Mouse (Mus musculus) limb, embryonic 15.5 days (tissue): ENCODE measurements around the gene Irgc1. TPM values are rescaled to one million over a fixed set of nuclear protein-coding genes. Genes with fewer than 3 reads are reported as not detected.

Experiments used
- ATAC-seq: fragments of 200-750 bp; cut with Nextera tagmentation; 2 replicates; pipeline ENCODE4 v1.8.0; 2017; ENCODE audit warnings: low read depth, moderate TSS enrichment; ENCODE audit not compliant: insufficient number of reproducible peaks, low FRiP score, low TSS enrichment
- H3K27ac ChIP-seq: fragments of 300-500 bp; sonication (generic); 2 replicates; pipeline ENCODE4 v1.5.1; 2015; ENCODE audit warnings: moderate library complexity, mild to moderate bottlenecking, inconsistent platforms
- H3K27me3 ChIP-seq: fragments of 300-500 bp; sonication (generic); 2 replicates; pipeline ENCODE4 v1.6.1; 2015; ENCODE audit warnings: inconsistent platforms
- H3K36me3 ChIP-seq: fragments of 300-500 bp; sonication (generic); 2 replicates; pipeline ENCODE4 v1.6.1; 2015; ENCODE audit warnings: inconsistent platforms
- H3K4me1 ChIP-seq: fragments of 300-500 bp; sonication (generic); 2 replicates; pipeline ENCODE4 v1.6.1; 2015; ENCODE audit warnings: inconsistent platforms
- H3K4me2 ChIP-seq: fragments of 300-500 bp; sonication (generic); 2 replicates; pipeline ENCODE4 v1.6.1; 2015; ENCODE audit warnings: mild to moderate bottlenecking, inconsistent platforms
- H3K4me3 ChIP-seq: fragments of 300-500 bp; sonication (generic); 2 replicates; pipeline ENCODE4 v1.5.1; 2015; ENCODE audit warnings: mild to moderate bottlenecking, inconsistent platforms
- H3K9ac ChIP-seq: fragments of 300-500 bp; sonication (generic); 2 replicates; pipeline ENCODE4 v1.6.1; 2015; ENCODE audit warnings: inconsistent platforms
- H3K9me3 ChIP-seq: fragments of 300-500 bp; sonication (generic); 2 replicates; pipeline ENCODE4 v1.6.1; 2016; ENCODE audit warnings: inconsistent platforms
- WGBS: fragments of 180-500 bp; shearing (Covaris S2); methylation state at CpG from one replicate; pipeline ENCODE4 v1.1.7; 2015; 5-methylcytosine and 5-hydroxymethylcytosine counted together
- polyA plus RNA-seq: library from polyadenylated mRNA; unstranded; fragments of >200 nt; fragmentation: Nextera tagmentation; extraction: Ambion mirVana; gene quantifications from 2 replicates; pipeline ENCODE4 v1.2.1, GENCODE M21; 2015

Gene Irgc1
- polyA plus RNA-seq, 1 experiment from 2014 or later, result 0.17 TPM

DNA sequence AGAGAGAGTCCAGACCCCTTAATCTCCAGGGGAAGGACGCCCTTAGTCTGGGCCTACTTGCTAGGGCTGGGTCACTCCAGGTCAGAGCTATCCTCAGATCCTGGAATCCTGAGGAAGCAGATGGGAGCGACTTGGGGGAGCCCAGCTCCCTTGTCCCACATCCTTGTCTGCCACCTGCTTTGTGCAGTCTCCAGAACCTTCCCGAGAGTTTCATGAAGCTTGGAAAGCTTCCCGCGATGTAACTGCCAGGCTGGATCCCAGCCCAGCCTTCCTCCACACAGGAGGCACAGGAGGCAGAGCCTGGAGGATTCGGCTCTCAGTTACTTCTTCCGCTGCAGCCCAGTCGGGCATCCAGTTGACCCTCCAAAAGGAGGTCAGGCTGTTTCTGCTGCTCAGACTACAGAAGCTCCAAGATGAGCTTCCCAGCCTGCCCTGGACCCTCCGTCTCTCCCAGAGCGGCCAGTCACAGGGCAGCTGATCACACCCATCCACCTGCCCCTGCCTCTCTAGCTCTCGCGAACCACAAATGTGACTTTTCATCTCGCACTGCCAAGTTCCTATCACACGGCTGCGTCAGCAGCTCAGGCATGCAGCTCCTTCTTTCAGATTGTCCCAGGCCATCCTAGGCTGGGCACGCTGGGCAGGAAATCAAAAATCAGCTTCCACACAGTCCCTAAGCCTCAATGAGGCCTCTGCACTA, 22.5 kb downstream of the Irgc1 start:
- 0 out of 2 replicates have a peak, but pooled peaks have one; percentile 26 for ATAC-seq
- H3K9ac ChIP-seq, result no peak overlapping the region
- no peak overlapping the region for H3K4me3 ChIP-seq
- 60% methylated on average over 16 of the region's 16 CpGs for WGBS
- peaks cover 22% of the 10 kb centered on the region for H3K27me3 ChIP-seq
- 0 out of 2 replicates have a peak, but pooled peaks cover 6% of the 10 kb centered on the region for H3K4me1 ChIP-seq
- no peaks in the 10 kb centered on the region; the same call in 1 of the 2 replicates for H3K9me3 ChIP-seq
- H3K4me2 ChIP-seq, result no peak overlapping the region
- peak overlapping the region; percentile 54; the same call in 1 of the 2 replicates for H3K27ac ChIP-seq
- no peaks in the 10 kb centered on the region for H3K36me3 ChIP-seq

DNA sequence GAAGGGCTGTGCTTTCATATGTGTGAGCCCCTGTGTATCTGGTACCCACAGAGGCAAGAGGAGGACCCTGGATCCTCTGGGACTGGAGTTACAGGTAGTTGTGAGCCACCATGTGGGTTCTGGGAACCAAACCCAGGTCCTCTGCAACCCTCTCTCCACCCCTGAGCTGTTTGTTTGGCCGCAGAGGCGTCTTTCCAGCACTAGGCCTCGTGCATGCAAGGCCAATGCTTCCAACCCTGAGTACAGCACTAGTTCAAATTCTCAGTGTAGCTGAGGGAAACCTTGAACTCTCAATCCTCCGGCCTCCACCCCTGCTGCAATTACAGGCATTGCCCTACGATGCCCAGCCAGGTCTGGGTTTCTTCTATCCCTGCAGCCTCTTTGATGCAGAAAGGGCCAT, 23.4 kb downstream of the Irgc1 start:
- Histone ChIP-seq H3K27me3 (peaks cover 18% of the 10 kb centered on the region), H3K9ac (no peak overlapping the region), H3K4me2 (no peak overlapping the region), H3K9me3 (no peaks in the 10 kb centered on the region; the same call in 1 of the 2 replicates), H3K27ac (no peak overlapping the region), H3K4me1 (0 out of 2 replicates have a peak, but pooled peaks cover 6% of the 10 kb centered on the region), H3K4me3 (no peak overlapping the region), H3K36me3 (peaks cover 3% of the 10 kb centered on the region; the same call in 1 of the 2 replicates)
- no peak for ATAC-seq
- WGBS, result 93% methylated on average over 5 of the region's 5 CpGs

- H3K4me1 ChIP-seq, result 0 out of 2 replicates have a peak, but pooled peaks cover 6% of the 10 kb centered on the region
- H3K9me3 ChIP-seq, result no peaks in the 10 kb centered on the region
- no peak overlapping the region for H3K4me3 ChIP-seq
- ATAC-seq, result no peak
- WGBS, result 94% methylated on average over 8 of the region's 8 CpGs
- no peak overlapping the region for H3K9ac ChIP-seq
- H3K4me2 ChIP-seq, result no peak overlapping the region
- peaks cover 15% of the 10 kb centered on the region for H3K36me3 ChIP-seq
- H3K27me3 ChIP-seq, result peaks cover 4% of the 10 kb centered on the region
- no peak overlapping the region for H3K27ac ChIP-seq
Measured at GRCm38 (mm10) chr7:24427168-24427567, 24.9 kb downstream of the Irgc1 start.

GRCm38 (mm10) chr7:24425919-24426318, 26.2 kb downstream of the Irgc1 start:
- no peaks in the 10 kb centered on the region for H3K27me3 ChIP-seq
- peaks cover 27% of the 10 kb centered on the region for H3K36me3 ChIP-seq
- no peak overlapping the region for H3K9ac ChIP-seq
- H3K27ac ChIP-seq, result no peak overlapping the region
- no peak overlapping the region for H3K4me3 ChIP-seq
- 0 out of 2 replicates have a peak, but pooled peaks cover 6% of the 10 kb centered on the region for H3K4me1 ChIP-seq
- H3K4me2 ChIP-seq, result no peak overlapping the region
- WGBS, result 69% methylated on average over 9 of the region's 9 CpGs
- no peaks in the 10 kb centered on the region for H3K9me3 ChIP-seq
- ATAC-seq, result no peak

DNA sequence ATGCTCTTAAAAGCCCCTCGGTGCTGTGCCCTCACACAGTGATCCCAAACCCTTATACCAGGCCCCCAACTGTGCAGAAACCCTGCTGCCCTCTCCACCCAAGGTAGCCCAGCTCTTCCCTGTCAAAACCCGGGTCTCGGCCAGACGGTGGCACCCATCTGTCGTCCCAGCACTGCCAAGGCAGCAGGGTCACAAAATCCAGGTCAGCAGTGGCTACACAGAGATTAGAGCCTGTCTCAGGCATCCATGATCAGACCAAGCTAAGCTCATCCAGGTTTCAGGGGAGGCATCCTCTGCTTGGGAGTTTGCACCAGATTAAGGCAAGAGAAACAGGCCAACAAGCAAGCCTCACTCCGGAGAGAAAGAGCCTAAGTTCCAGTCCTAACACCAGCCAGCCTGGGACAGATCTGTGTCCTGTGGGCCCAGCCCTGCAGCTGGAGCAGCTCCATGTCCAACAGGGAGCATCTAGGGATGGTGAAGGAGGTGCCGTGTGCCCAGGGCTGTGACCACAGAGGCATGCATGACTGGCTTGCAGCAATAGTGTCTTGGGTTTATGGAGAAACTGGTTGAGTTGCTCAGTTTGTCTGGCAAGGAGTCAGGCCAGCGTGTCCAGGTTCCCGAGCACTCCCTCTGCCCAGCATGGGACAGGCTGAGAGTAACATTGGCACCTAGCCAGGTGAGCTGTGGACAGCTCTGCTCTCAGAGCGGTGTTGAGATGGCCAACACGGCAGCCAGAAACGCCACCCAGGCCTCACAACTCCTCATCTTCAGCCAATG, 28.0 kb downstream of the Irgc1 start:
- Histone ChIP-seq H3K36me3 (peaks cover 37% of the 10 kb centered on the region), H3K4me1 (no peaks in the 10 kb centered on the region), H3K4me2 (no peak overlapping the region), H3K9me3 (no peaks in the 10 kb centered on the region), H3K27ac (no peak overlapping the region), H3K9ac (no peak overlapping the region), H3K27me3 (no peaks in the 10 kb centered on the region), H3K4me3 (no peak overlapping the region)
- WGBS, result 73% methylated on average over 12 of the region's 12 CpGs
- ATAC-seq, result no peak

DNA sequence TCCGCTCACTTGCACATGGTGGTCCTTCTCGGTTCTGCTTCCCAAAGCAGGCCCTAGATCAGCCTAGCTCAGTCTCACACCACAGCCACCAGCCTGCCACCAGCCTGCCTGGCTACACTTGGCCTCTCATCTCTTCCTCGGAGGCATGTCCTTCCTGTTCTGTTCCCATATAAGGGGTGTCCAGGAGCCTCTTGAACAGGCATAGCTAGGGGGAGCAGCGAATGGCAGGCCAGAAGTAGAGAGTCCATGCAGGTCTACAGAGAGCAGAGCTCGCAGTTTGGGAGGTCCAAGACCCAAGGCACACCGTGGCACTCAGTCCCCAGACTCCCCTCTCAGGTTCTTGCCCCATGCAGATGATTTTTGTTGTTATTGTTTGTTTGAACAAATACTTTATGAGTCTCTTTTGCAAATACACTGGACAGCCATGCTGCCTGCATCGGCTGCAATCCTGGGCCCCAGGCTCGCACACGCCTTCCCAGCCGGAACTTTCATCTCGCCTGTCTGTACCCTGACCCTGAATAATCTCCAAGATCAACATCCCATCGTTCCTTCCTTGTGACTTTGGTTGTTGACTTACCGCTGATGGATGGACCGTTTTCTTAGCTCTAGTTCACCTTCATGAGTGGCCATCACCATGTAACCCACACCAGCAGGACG, 28.9 kb downstream of the Irgc1 start:
- no peak overlapping the region for H3K27ac ChIP-seq
- WGBS, result 90% methylated on average over 15 of the region's 15 CpGs

DNA sequence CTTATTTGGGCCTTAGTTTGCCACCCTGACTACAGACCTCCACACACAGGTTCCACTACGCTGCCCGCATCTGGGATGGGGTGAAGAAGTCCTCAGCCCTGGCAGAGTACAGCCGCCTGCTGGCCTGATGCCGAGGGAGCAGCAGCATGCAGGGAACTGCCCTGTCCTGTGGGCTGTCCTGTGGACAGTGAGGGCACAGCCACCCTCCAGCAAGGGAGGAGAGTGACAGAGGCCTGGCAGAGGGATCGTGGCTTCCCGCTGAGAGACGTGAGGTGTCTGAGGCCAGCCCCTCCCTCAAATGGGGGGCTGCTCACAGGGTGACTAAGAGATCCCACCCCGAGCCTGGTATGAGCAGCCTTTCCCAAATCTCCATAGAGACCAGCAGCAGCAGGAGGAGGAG, 29.8 kb downstream of the Irgc1 start:
- Histone ChIP-seq H3K9me3 (no peaks in the 10 kb centered on the region), H3K4me1 (no peaks in the 10 kb centered on the region), H3K9ac (no peak overlapping the region), H3K4me2 (no peak overlapping the region), H3K27ac (no peak overlapping the region), H3K4me3 (no peak overlapping the region), H3K36me3 (peaks cover 37% of the 10 kb centered on the region), H3K27me3 (no peaks in the 10 kb centered on the region)
- 80% methylated on average over 8 of the region's 8 CpGs for WGBS
- no peak for ATAC-seq

More for the DNA sequence above, 28.9 kb downstream of the Irgc1 start:
- H3K36me3 ChIP-seq, result peaks cover 37% of the 10 kb centered on the region
- no peaks in the 10 kb centered on the region for H3K4me1 ChIP-seq
- no peak overlapping the region for H3K9ac ChIP-seq
- no peaks in the 10 kb centered on the region for H3K27me3 ChIP-seq
- no peak overlapping the region for H3K4me3 ChIP-seq
- H3K4me2 ChIP-seq, result no peak overlapping the region
- no peak for ATAC-seq
- H3K9me3 ChIP-seq, result no peaks in the 10 kb centered on the region

DNA sequence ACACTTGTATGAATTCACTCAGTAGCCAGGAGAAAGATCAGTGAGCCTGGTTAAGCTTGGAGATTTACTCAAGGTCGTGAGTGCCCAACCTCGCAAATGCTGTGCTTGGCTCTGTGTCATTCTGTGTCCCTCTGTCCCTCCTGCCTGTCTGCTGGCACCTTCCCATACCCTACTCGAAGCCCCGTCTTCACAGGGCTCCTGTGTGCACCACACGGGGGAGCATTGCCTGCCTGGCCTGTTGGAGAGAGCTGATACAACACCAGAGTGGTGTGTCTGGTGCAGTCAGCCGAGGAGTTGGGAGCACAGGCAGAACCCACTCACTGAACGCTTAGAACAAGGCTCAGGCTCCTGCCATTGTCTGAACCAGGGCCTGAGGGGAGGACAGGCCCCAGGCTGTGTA, 30.4 kb downstream of the Irgc1 start:
- Histone ChIP-seq H3K36me3 (peaks cover 40% of the 10 kb centered on the region), H3K4me2 (no peak overlapping the region), H3K27me3 (no peaks in the 10 kb centered on the region), H3K9me3 (no peaks in the 10 kb centered on the region), H3K27ac (no peak overlapping the region), H3K9ac (no peak overlapping the region), H3K4me1 (no peaks in the 10 kb centered on the region), H3K4me3 (no peak overlapping the region)
- no peak for ATAC-seq
- WGBS, result 80% methylated on average over 7 of the region's 7 CpGs

DNA sequence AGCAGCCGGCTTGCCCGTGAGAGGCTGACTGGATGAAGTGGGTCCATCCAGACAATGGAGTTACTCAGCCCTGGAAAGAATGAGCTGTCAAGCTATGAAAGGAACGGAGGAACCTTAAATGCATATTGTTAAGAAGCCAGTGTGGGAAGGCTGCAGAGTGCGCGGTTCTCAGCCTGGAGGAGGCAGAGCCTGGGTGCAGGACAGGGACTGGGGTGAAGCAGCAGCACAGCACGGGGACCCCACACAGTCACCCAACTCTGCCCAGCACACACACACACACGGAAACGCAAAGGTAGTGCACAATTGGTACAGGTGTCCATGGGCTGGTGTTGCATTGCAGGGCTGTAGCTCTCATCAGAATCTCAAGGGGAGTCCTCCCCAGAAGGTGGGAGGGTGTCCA, 32.5 kb downstream of the Irgc1 start:
- H3K9ac ChIP-seq, result no peak overlapping the region
- whole genome bisulfite sequencing, result 92% methylated on average over 8 of the region's 8 CpGs
- no peak overlapping the region for H3K27ac ChIP-seq
- no peaks in the 10 kb centered on the region for H3K4me1 ChIP-seq
- no peaks in the 10 kb centered on the region for H3K9me3 ChIP-seq
- H3K27me3 ChIP-seq, result no peaks in the 10 kb centered on the region
- ATAC-seq, result no peak
- H3K4me3 ChIP-seq, result no peak overlapping the region
- H3K4me2 ChIP-seq, result no peak overlapping the region
- H3K36me3 ChIP-seq, result peaks cover 53% of the 10 kb centered on the region

GRCm38 (mm10) chr7:24415261-24415660, 36.8 kb downstream of the Irgc1 start:
- Histone ChIP-seq H3K9me3 (no peaks in the 10 kb centered on the region), H3K4me2 (no peak overlapping the region), H3K9ac (no peak overlapping the region), H3K4me1 (no peaks in the 10 kb centered on the region), H3K27ac (no peak overlapping the region), H3K4me3 (no peak overlapping the region), H3K36me3 (peaks cover 22% of the 10 kb centered on the region), H3K27me3 (no peaks in the 10 kb centered on the region)
- no peak for ATAC-seq
- WGBS, result 81% methylated on average over 7 of the region's 7 CpGs

DNA sequence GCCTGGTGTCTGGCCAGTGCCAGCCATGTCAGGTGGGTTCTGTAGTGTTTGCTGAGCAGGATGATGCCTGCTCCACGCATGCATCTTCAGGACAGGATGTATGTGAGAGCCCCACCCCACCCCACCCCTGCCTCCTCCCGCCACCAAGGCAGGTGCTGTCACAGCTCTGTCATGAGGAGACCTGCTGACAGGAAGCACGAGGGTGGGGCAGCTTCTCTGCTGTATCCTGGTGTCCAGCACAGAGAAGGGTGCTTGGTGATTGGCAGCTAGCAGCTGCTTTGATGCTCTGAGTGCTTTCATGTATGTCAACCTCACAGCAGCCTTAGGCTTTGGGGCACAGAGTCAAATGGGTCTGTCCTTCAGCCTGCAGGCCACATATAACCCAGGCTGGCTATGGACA, 38.5 kb downstream of the Irgc1 start:
- no peak for ATAC-seq
- 82% methylated on average over 3 of the region's 3 CpGs for WGBS
- Histone ChIP-seq H3K36me3 (peaks cover 19% of the 10 kb centered on the region), H3K27me3 (no peaks in the 10 kb centered on the region), H3K9me3 (no peaks in the 10 kb centered on the region), H3K4me3 (no peak overlapping the region), H3K9ac (no peak overlapping the region), H3K4me2 (no peak overlapping the region), H3K27ac (no peak overlapping the region; the same call in 1 of the 2 replicates), H3K4me1 (no peaks in the 10 kb centered on the region)

GRCm38 (mm10) chr7:24410831-24411230, 41.3 kb downstream of the Irgc1 start:
- no peak overlapping the region for H3K4me2 ChIP-seq
- 91% methylated on average over 3 of the region's 3 CpGs for WGBS
- H3K9ac ChIP-seq, result no peak overlapping the region
- no peaks in the 10 kb centered on the region for H3K27me3 ChIP-seq
- H3K36me3 ChIP-seq, result peaks cover 28% of the 10 kb centered on the region
- no peak overlapping the region for H3K27ac ChIP-seq
- ATAC-seq, result no peak
- H3K4me1 ChIP-seq, result peaks cover 15% of the 10 kb centered on the region
- H3K4me3 ChIP-seq, result no peak overlapping the region
- no peaks in the 10 kb centered on the region for H3K9me3 ChIP-seq
